Mouse (Mus musculus) liver, embryonic 15.5 days (tissue): ENCODE measurements around the gene Rdh19. TPM values are rescaled to one million over a fixed set of nuclear protein-coding genes. Genes with fewer than 3 reads are reported as not detected.
"Not testable (repeated sequence)": the region's sequence is repeated elsewhere in the genome, so short reads cannot be mapped to it uniquely, and the experiment has no call there.

Experiments used
- ATAC-seq: fragments of 200-750 bp; cut with Nextera tagmentation; 2 replicates; pipeline ENCODE4 v1.8.0; 2017; ENCODE audit warnings: moderate number of reproducible peaks, mild to moderate bottlenecking, moderate library complexity; ENCODE audit not compliant: insufficient read depth
- H3K27ac ChIP-seq: fragments of 300-500 bp; sonication (generic); replicated peaks from 2 replicates; pipeline ENCODE4 v1.5.1; 2015; ENCODE audit warnings: mild to moderate bottlenecking, inconsistent platforms
- H3K27me3 ChIP-seq: fragments of 300-500 bp; sonication (generic); 2 replicates; pipeline ENCODE4 v1.6.1; 2015; ENCODE audit warnings: mild to moderate bottlenecking, inconsistent platforms
- H3K36me3 ChIP-seq: fragments of 300-500 bp; sonication (generic); replicated peaks from 2 replicates; pipeline ENCODE4 v1.6.1; 2015; ENCODE audit warnings: moderate library complexity, mild to moderate bottlenecking, inconsistent platforms
- H3K4me1 ChIP-seq: fragments of 300-500 bp; sonication (generic); replicated peaks from 2 replicates; pipeline ENCODE4 v1.6.1; 2015; ENCODE audit warnings: inconsistent platforms
- H3K4me2 ChIP-seq: fragments of 300-500 bp; sonication (generic); 2 replicates; pipeline ENCODE4 v1.6.1; 2015; ENCODE audit warnings: moderate library complexity, mild to moderate bottlenecking, inconsistent platforms
- H3K4me3 ChIP-seq: fragments of 300-500 bp; sonication (generic); replicated peaks from 2 replicates; pipeline ENCODE4 v1.5.1; 2015; ENCODE audit warnings: mild to moderate bottlenecking, inconsistent platforms
- H3K9ac ChIP-seq: fragments of 300-500 bp; sonication (generic); 2 replicates; pipeline ENCODE4 v1.6.1; 2015; ENCODE audit warnings: moderate library complexity, mild to moderate bottlenecking, inconsistent platforms
- H3K9me3 ChIP-seq: fragments of 300-500 bp; sonication (generic); replicated peaks from 2 replicates; pipeline ENCODE4 v1.6.1; 2016; ENCODE audit warnings: inconsistent platforms
- WGBS: fragments of 180-500 bp; shearing (Covaris S2); methylation state at CpG from one replicate; pipeline ENCODE4 v1.1.7; 2015; ENCODE audit warnings: mixed read lengths; ENCODE audit not compliant: insufficient replicate concordance; 5-methylcytosine and 5-hydroxymethylcytosine counted together
- polyA plus RNA-seq: library from polyadenylated mRNA; unstranded; fragments of >200 nt; fragmentation: Nextera tagmentation; extraction: Ambion mirVana; gene quantifications from 2 replicates; pipeline ENCODE4 v1.2.1, GENCODE M21; 2015

The Rdh19 gene
- polyA plus RNA-seq = 0.05 TPM in 1 of 2 replicates, not detected in the other

GRCm38 (mm10) chr10:127849628-127850027, at the start of gene Rdh19:
Gene Rdh19 (plus strand): TSS chr10:127849928.
- Histone ChIP-seq H3K9me3 (no peaks in the 10 kb centered on the region), H3K9ac (no peak within 1 kb of the TSS), H3K27me3 (no peaks in the 10 kb centered on the region), H3K4me1 (no peaks in the 10 kb centered on the region), H3K36me3 (no peaks in the 10 kb centered on the region), H3K4me2 (no peak within 1 kb of the TSS), H3K4me3 (no peak within 1 kb of the TSS), H3K27ac (no peak within 1 kb of the TSS)
- no peak for ATAC-seq
- 55% methylated on average over 1 of the region's 1 CpGs for WGBS

- Histone ChIP-seq H3K27ac (no peak within 1 kb of the TSS), H3K4me2 (no peak within 1 kb of the TSS), H3K4me3 (no peak within 1 kb of the TSS), H3K36me3 (no peaks in the 10 kb centered on the region), H3K9me3 (no peaks in the 10 kb centered on the region), H3K4me1 (no peaks in the 10 kb centered on the region), H3K27me3 (no peaks in the 10 kb centered on the region), H3K9ac (no peak within 1 kb of the TSS)
- no peak for ATAC-seq
- WGBS = 68% methylated on average over 6 of the region's 6 CpGs
Measured at GRCm38 (mm10) chr10:127800891-127801290, 48.8 kb upstream of the Rdh19 start, which contains the start of gene Rdh16. Gene Rdh16 (plus strand): TSS chr10:127801152.

- ATAC-seq = no peak
- no peaks in the 10 kb centered on the region for H3K4me1 ChIP-seq
- no peaks in the 10 kb centered on the region for H3K36me3 ChIP-seq
- no peaks in the 10 kb centered on the region for H3K27me3 ChIP-seq
- H3K9ac ChIP-seq = no peak overlapping the region
- no peak overlapping the region for H3K27ac ChIP-seq
- no peak overlapping the region for H3K4me3 ChIP-seq
- no peaks in the 10 kb centered on the region for H3K9me3 ChIP-seq
- no peak overlapping the region for H3K4me2 ChIP-seq
- 65% methylated on average over 2 of the region's 2 CpGs for WGBS
Measured at GRCm38 (mm10) chr10:127801612-127802011, 48.1 kb upstream of the Rdh19 start.

GRCm38 (mm10) chr10:127802236-127802635, 47.5 kb upstream of the Rdh19 start:
- no peak overlapping the region for H3K27ac ChIP-seq
- no peak overlapping the region for H3K9ac ChIP-seq
- no peaks in the 10 kb centered on the region for H3K27me3 ChIP-seq
- 43% methylated on average over 5 of the region's 5 CpGs for WGBS
- H3K4me1 ChIP-seq = no peaks in the 10 kb centered on the region
- no peaks in the 10 kb centered on the region for H3K36me3 ChIP-seq
- no peak for ATAC-seq
- H3K4me3 ChIP-seq = no peak overlapping the region
- no peak overlapping the region for H3K4me2 ChIP-seq
- no peaks in the 10 kb centered on the region for H3K9me3 ChIP-seq

GRCm38 (mm10) chr10:127804416-127804815, 45.3 kb upstream of the Rdh19 start:
- Histone ChIP-seq H3K36me3 (no peaks in the 10 kb centered on the region), H3K4me2 (no peak overlapping the region), H3K9ac (no peak overlapping the region), H3K4me1 (no peaks in the 10 kb centered on the region), H3K27ac (no peak overlapping the region), H3K9me3 (no peaks in the 10 kb centered on the region), H3K4me3 (no peak overlapping the region), H3K27me3 (no peaks in the 10 kb centered on the region)
- WGBS = 56% methylated on average over 7 of the region's 7 CpGs
- no peak for ATAC-seq

GRCm38 (mm10) chr10:127815888-127816287, 33.8 kb upstream of the Rdh19 start:
- no peaks in the 10 kb centered on the region for H3K36me3 ChIP-seq
- no peak overlapping the region for H3K4me2 ChIP-seq
- no peaks in the 10 kb centered on the region for H3K4me1 ChIP-seq
- ATAC-seq = no peak
- H3K9me3 ChIP-seq = 0 out of 2 replicates have a peak, but pooled peaks cover under 1% of the 10 kb centered on the region
- H3K27me3 ChIP-seq = no peaks in the 10 kb centered on the region
- H3K9ac ChIP-seq = no peak overlapping the region
- H3K27ac ChIP-seq = no peak overlapping the region
- H3K4me3 ChIP-seq = no peak overlapping the region

- not testable (repeated sequence) for H3K27ac ChIP-seq, H3K4me2 ChIP-seq, H3K4me3 ChIP-seq, H3K36me3 ChIP-seq, H3K9ac ChIP-seq, ATAC-seq, H3K4me1 ChIP-seq, H3K9me3 ChIP-seq, H3K27me3 ChIP-seq
- WGBS = 51% methylated on average over 4 of the region's 4 CpGs
Measured at GRCm38 (mm10) chr10:127817268-127817910, 32.3 kb upstream of the Rdh19 start.

GRCm38 (mm10) chr10:127821806-127822205, 27.9 kb upstream of the Rdh19 start:
- not testable (repeated sequence) for H3K27ac ChIP-seq, H3K36me3 ChIP-seq, H3K9ac ChIP-seq, ATAC-seq, H3K4me2 ChIP-seq, H3K9me3 ChIP-seq, H3K4me1 ChIP-seq, H3K4me3 ChIP-seq, H3K27me3 ChIP-seq
- WGBS = 57% methylated on average over 2 of the region's 2 CpGs

- Histone ChIP-seq H3K27me3 (no peaks in the 10 kb centered on the region), H3K4me3 (no peak overlapping the region), H3K36me3 (no peaks in the 10 kb centered on the region), H3K4me2 (no peak overlapping the region), H3K9me3 (0 out of 2 replicates have a peak, but pooled peaks cover 2% of the 10 kb centered on the region), H3K27ac (no peak overlapping the region), H3K9ac (no peak overlapping the region), H3K4me1 (no peaks in the 10 kb centered on the region)
- WGBS = 46% methylated on average over 6 of the region's 6 CpGs
- no peak for ATAC-seq
Measured at GRCm38 (mm10) chr10:127825386-127825785, 24.3 kb upstream of the Rdh19 start.

GRCm38 (mm10) chr10:127829121-127829520, 20.6 kb upstream of the Rdh19 start:
- no peaks in the 10 kb centered on the region for H3K4me1 ChIP-seq
- H3K9ac ChIP-seq = no peak overlapping the region
- no peak overlapping the region for H3K4me2 ChIP-seq
- H3K9me3 ChIP-seq = no peaks in the 10 kb centered on the region
- no peaks in the 10 kb centered on the region for H3K27me3 ChIP-seq
- H3K27ac ChIP-seq = no peak overlapping the region
- no peaks in the 10 kb centered on the region for H3K36me3 ChIP-seq
- no peak for ATAC-seq
- WGBS = 49% methylated on average over 3 of the region's 3 CpGs
- no peak overlapping the region for H3K4me3 ChIP-seq

GRCm38 (mm10) chr10:127834186-127834585, 15.5 kb upstream of the Rdh19 start:
- H3K4me2 ChIP-seq, H3K4me3 ChIP-seq, H3K4me1 ChIP-seq, H3K9ac ChIP-seq, ATAC-seq, H3K36me3 ChIP-seq, H3K9me3 ChIP-seq, H3K27me3 ChIP-seq, H3K27ac ChIP-seq: not testable (repeated sequence)
- WGBS = 83% methylated on average over 1 of the region's 1 CpGs

GRCm38 (mm10) chr10:127835292-127835691, 14.4 kb upstream of the Rdh19 start:
- no peaks in the 10 kb centered on the region for H3K27me3 ChIP-seq
- no peaks in the 10 kb centered on the region for H3K36me3 ChIP-seq
- no peak overlapping the region for H3K27ac ChIP-seq
- no peak overlapping the region for H3K4me2 ChIP-seq
- no peak overlapping the region for H3K4me3 ChIP-seq
- H3K4me1 ChIP-seq = no peaks in the 10 kb centered on the region
- H3K9me3 ChIP-seq = no peaks in the 10 kb centered on the region
- no peak overlapping the region for H3K9ac ChIP-seq
- ATAC-seq = no peak
- WGBS = 67% methylated on average over 5 of the region's 5 CpGs
